Mouse (Mus musculus): ENCODE results near the gene Mblac1. TPM values are rescaled to one million over a fixed set of nuclear protein-coding genes. Genes with fewer than 3 reads are reported as not detected.
A peak's percentile ranks its signal among the peaks of the same experiment; 100 is the strongest.

Mblac1 gene
- polyA plus RNA-seq (2015; fragmentation: Nextera tagmentation; extraction: Ambion mirVana): 10.2 and 10.8 TPM in 2 replicates

- peak; percentile 82 for DNase-seq (ENCODE audit: low spot score)
Measured at GRCm38 (mm10) chr5:138193771-138194727, at the start of gene Mblac1. Gene Mblac1 (plus strand): TSS chr5:138194314.

GRCm38 (mm10) chr5:138154390-138154789, 39.7 kb upstream of the Mblac1 start:
- DNase-seq (ENCODE audit: low spot score): no peak

GRCm38 (mm10) chr5:138155443-138155976, 38.6 kb upstream of the Mblac1 start, which contains the start of gene Zfp113:
Gene Zfp113 (minus strand): TSS chr5:138155744.
- DNase-seq (ENCODE audit: low spot score): peak; percentile 92

- no peak for DNase-seq (ENCODE audit: low spot score)
Measured at GRCm38 (mm10) chr5:138160224-138160762, 33.8 kb upstream of the Mblac1 start.

- DNase-seq (ENCODE audit: low spot score): peak; percentile 94
Measured at GRCm38 (mm10) chr5:138160842-138161665, 33.1 kb upstream of the Mblac1 start, which contains the start of gene Cops6. Gene Cops6 (plus strand): TSS chr5:138161071.

- no peak for DNase-seq (ENCODE audit: low spot score)
Measured at GRCm38 (mm10) chr5:138163046-138163445, 31.1 kb upstream of the Mblac1 start.

- DNase-seq (ENCODE audit: low spot score): no peak
Measured at GRCm38 (mm10) chr5:138163610-138164009, 30.5 kb upstream of the Mblac1 start.

GRCm38 (mm10) chr5:138165594-138165993, 28.5 kb upstream of the Mblac1 start:
- no peak for DNase-seq (ENCODE audit: low spot score)

- peak; percentile 92 for DNase-seq (ENCODE audit: low spot score)
Measured at GRCm38 (mm10) chr5:138170936-138171561, 23.1 kb upstream of the Mblac1 start.

GRCm38 (mm10) chr5:138171695-138172491, 22.2 kb upstream of the Mblac1 start, which contains the start of the genes Ap4m1 and Mcm7:
Gene Ap4m1 (plus strand): TSS chr5:138172002.
Gene Mcm7 (minus strand): TSS chr5:138172422.
- DNase-seq (ENCODE audit: low spot score): peak; percentile 94

GRCm38 (mm10) chr5:138173217-138173616, 20.9 kb upstream of the Mblac1 start:
- no peak for DNase-seq (ENCODE audit: low spot score)

GRCm38 (mm10) chr5:138186950-138187638, 7.0 kb upstream of the Mblac1 start, which contains the start of the genes Taf6 and Cnpy4:
Gene Taf6 (minus strand): TSS chr5:138187451.
Gene Cnpy4 (plus strand): TSS chr5:138187485.
- DNase-seq (ENCODE audit: low spot score): peak; percentile 89

- DNase-seq (ENCODE audit: low spot score): peak; percentile 81
Measured at GRCm38 (mm10) chr5:138187661-138188306, 6.3 kb upstream of the Mblac1 start.

GRCm38 (mm10) chr5:138194755-138195345, 736 bp downstream of the Mblac1 start:
- peak; percentile 9 for DNase-seq (ENCODE audit: low spot score)

GRCm38 (mm10) chr5:138195463-138195862, 1.3 kb downstream of the Mblac1 start:
- no peak for DNase-seq (ENCODE audit: low spot score)

- DNase-seq (ENCODE audit: low spot score): no peak
Measured at GRCm38 (mm10) chr5:138199576-138199975, 5.5 kb downstream of the Mblac1 start.

- DNase-seq (ENCODE audit: low spot score): no peak
Measured at GRCm38 (mm10) chr5:138202086-138202485, 8.0 kb downstream of the Mblac1 start.

- DNase-seq (ENCODE audit: low spot score): no peak
Measured at GRCm38 (mm10) chr5:138207253-138207652, 13.1 kb downstream of the Mblac1 start.
